Mouse (Mus musculus) right cerebral cortex, postnatal 25 days (tissue): ENCODE results near the gene Rgs12.

Source experiments
- DNase-seq: peaks from one replicate; pipeline ENCODE4 v3.0.0; 2022

Rgs12 gene

DNA sequence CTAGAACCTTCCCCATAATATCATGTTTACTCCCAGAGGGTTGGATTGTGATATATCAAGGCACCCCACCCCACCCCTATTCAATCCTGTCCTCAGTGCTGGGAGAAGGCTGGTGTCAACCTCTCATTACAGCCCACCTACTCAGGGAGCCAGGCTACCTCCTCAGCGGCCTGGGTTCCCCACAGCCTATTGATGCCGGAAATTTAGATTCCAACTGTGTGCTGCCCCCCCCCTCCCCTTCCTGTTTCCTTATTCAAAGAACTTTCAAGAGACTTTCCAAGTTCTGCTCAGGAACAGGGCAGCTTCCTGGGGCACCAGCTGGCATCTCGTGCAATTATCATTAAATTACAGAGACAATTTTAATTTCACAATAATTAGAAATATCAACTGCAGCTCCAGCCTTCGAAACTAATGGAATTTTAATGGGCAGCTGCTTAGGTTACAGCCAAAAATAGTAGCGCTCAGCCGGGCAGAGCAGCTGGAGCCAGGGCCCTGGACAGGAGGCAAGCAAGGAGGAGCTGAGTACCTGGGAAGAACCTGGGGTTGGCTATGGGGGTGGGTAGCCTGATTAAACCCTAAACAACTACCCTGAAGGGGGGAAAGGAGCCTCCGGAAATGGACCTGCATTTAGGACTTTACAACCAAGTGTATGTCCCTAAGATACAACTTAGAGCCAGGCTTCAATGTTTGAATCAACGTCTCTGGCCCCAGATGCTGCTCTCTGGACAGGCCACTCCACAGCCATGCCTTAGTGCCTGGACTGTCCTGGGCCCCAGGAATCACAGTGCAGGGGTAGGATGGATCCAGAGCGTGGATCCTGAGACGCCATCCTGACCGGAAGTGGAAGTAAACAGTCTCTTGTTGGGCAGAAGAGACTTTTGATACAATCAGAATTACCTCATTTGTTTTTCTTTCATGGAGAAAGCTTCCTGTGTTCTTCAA, 17.5 kb upstream of the Rgs12 start:
- DNase-seq = no peak

DNA sequence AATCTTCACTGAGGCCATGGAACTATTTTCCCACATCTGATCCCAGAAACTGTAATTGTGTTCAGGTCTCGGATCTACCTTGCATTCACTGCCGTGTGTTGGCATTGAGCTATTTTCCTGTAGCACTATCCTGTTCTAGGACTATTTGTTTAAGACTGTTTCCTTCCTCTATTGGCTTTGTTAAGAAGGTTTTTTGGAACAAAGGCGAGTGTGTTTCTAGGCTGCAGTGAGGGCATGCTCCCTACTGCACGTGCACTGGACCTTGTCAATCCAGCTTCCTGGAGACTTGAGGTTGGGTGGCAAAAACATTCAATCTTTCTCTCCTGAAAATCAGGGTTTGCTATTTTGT, 16.8 kb upstream of the Rgs12 start:
- DNase-seq = no peak

DNA sequence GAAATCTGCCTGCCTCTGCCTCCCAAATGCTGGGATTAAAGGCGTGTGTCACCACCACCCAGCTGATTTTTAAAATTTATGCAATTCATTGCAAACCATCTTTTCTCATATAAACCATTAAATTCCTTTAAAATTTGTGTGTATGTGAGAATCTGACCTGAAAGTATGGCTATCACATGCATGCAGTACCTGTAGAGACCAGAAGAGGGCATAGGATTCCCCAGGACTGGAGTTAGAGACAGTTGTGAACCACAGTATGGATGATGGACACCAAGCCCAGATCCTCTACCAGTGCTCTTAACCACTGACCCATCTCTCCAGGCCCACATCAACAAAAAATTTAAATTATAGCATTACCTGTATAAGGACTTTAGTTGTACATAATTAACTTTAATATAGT, 15.8 kb upstream of the Rgs12 start:
- DNase-seq = no peak

DNA sequence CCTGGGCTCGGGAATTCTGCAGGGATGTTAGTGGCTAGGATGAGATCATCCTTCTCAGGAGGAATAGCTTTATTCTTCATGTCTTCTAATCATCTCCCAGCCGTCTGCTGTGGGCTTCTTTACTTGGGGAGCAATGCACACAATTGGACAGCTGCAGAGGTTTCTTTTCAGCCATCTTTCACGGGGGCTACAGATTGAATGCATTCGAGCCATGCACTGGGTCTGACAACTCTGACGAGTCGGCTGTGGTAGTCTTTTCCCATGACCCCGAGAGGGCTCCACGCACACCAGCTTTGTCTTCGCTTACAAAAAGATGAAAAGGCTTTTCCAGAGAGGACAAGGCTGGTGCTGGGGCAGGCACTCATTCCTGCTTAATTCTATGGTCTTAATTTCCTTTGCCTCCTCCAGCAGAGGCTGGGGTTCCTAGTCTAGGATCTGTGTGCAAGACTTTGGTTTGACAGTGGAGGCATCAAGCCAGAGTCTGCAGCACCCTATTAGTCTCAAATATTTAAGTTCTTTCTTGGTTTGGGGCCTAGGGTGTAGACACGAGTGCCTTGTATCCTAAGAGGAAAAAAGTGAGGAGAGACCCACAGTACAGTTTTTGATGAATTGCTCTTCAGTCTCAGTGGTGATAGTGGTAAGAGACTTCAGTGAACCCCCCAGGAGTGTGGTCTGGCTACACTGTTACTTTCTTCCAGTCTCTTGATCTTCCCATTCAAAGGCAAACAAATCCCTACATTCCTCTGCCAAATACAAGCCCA, 7.4 kb upstream of the Rgs12 start:
- no peak for DNase-seq

DNA sequence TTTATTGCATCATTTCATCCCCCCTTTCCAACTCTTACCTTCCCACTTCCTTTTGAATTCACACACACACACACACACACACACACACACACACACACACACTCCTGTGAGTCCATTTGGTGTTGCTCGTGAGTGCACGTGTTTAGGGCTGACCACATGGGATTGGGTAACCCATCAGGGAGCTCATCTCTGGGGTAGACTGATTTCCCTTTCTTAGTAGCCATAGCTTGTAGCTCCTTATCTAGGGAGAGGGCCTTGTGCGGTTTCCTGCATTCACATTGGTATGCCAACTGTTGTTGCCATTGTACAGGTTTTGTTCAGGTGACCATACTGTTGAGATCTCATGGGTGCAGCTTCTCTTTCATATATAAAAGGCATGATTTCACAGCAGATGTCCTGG, 5.8 kb upstream of the Rgs12 start:
- DNase-seq = no peak

DNA sequence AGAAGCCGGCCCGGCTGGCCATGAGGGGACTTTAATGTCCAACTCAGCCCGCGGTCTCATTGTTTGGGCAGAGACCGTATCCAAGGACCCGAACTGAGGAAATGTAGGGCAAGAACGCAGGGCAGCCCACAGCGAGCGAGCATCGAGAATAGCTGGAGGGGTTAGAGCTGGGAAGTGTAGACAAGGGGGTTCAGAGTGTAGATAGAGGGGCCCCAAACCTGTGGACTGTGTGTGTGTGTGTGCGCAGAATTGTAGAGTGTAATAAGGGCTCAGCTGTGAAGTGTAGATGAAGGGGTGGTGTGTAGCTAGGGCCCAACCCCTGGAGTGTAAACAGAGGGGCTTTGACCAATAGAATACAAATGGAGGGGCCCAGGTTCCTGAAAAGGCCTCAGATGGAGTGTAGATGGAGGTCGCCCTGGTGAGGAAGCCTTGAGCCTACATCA, 545 bp downstream of the Rgs12 start:
- DNase-seq = no peak

DNA sequence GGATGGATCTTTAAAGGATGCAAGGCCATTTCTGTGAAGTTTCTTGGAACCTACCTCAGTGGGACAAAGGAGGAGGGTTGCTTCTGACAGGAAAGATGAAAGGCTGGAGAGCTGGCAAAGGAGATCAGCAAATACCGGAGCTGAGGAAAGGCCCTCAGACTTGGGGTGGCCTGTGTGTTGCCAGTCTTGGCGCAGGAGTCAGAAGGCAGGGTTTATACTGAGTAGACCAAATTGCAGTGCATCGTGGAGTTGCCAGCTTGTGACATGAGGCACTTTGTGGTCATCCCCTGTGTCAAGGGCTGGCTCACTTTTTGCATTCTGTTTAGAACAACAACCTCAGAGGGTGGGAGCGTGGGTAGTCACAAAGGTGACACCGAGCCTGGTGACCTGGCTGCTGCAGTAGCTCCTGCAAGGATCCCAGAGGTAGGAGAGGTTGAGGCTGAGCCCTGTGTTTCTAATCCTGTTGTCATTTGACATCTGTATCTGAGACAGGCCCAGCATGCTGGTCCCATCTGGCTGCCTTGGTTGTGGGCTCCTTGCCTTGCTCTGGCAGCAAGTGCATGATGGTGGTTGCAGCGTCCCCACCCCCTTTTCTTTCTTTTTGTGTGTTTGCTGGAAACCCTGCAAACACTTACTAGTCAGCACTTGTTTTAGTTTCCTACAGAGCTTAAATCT, 1.4 kb downstream of the Rgs12 start:
- DNase-seq = no peak

DNA sequence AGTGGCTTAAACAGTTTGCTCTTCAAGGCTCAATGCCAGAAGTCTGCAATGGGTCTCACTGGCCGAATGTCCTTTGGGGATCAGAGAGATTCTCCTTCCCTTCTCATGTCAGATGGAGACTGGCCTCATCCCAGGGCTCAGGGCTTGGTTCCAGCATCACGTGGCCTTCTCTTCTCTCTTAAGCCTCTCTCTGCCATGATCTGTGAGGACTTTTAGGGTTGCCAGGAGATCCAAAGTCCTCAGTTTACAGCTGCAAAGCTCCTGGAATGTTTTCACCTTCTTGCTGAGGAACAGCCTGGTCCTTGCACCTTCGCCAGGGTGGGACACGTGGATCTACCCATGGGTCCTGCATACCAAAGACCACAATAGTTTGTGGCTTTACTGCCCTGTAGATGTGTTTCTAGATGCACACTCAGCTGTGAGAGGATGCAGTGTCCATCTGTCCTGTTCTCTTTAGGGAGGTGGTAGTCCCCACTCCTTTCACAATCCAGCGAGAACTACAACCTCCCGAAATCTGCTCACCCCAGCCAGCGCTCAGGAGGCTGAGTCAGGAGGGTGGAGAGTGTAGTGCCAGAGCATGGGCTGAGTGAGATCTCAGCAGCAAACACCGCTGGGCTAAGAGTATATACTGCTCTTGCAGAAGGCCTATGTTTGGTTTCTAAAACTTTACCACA, 2.1 kb downstream of the Rgs12 start:
- DNase-seq = no peak

DNA sequence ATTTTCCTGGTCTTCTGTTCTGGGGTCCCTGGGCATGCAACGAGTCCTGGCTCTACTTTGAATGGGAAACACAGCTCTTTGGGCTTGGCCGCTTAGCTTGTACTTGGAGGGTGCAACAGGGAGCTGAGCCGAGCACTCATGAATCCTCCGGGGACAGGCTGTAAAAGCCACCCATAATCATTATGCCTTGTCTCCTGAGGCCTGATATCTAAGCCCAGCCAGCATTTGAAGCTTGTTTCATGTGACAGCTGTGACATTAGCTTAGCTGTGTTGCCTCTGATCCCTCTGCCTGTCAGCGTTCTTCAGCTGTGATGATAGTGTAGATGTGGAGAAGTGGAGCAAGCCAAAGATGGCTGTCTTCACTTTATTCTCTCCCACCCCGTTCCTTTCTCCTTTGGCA, 5.3 kb downstream of the Rgs12 start:
- no peak for DNase-seq

DNA sequence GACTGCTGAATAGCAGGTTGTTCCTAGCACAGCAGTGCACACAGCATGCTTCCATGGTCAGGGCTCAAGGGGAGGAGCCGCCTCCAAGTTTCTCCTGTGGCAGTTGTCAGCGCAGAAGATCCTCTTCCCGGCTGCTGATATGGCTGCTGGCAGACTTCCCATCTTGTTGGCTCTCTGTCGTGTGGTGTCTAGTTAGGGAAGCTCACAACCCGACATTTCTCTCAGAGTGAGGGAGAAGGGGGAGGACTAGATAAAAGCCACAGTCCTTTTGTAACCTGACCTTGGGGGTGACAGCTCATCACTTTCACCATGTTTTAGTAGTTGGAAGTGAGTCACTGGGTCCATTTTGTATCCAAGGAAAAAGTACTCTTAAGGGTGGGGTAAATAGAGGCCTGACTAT, 6.4 kb downstream of the Rgs12 start:
- no peak for DNase-seq

DNA sequence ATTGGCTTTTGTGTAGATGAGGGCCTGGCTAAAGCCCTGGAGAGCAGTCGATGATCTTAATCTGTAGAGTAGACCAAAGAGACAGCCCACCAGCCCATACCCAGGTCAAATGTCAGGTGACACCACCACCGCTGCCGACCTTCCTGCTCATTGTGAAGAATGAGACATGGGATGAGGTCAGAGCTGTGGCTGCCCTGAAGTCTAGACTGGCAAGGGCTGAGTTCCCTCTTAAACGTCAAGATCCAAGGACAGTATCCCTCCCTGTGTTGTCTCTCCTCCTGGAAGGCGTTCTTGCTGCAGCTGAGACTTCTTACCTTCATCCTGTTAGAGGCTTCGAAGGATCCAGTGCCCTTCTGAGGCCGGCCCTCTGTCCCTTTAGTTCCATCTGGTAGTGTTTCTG, 6.9 kb downstream of the Rgs12 start:
- DNase-seq = no peak

DNA sequence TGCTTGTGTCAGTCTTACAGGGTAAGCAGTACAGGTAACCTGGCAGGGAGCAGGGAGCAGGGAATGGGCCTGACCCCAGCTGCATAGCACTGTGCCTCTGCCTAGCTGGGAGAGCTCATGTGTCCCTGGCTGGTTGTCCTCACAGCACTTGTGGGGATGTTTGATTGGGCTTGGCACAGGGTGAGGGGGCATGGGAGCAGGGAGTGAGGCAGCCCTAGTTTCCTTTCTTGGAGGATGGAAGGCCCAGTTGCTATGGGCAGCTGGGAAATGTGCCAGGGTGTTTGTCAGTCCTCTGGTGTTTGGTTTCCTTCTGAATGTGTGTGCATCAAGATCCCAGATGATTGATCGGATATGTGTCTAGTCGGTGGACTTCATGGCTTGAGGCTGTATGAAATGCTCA, 7.8 kb downstream of the Rgs12 start:
- no peak for DNase-seq

DNA sequence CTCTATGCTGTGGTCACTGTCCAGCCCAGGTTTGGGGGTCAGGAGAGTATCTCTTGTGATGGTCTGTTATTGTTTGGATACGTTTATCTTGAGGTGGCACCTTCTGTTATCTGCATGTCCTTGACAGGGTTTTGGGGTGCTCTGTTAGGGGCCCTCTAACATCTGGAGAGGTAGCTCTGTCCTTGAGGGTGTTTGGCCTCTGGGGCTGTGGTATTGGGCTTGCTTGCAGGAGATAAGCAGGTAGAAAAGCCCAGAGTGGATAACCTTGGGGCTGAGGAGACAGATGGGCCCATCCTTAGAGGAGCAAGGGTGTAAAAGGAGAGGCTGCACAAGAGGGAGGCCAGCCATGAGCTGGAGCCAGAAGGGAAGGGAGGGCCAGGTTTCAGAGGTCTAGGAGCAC, 10.8 kb downstream of the Rgs12 start:
- no peak for DNase-seq

DNA sequence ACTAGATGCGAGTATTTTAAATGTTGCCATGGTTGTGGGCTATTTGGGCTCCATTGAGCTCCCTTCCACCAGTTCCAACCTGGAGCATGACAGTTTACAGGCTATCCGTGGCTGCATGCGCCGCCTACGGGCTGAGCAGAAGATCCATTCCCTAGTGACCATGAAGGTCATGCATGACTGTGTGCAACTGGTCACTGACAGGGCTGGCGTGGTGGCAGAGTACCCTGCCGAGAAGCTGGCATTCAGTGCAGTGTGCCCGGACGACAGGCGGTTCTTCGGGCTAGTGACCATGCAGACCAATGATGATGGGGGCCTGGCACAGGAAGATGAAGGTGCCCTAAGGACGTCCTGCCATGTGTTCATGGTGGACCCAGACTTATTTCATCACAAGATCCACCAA, 16.3 kb downstream of the Rgs12 start:
- no peak for DNase-seq

DNA sequence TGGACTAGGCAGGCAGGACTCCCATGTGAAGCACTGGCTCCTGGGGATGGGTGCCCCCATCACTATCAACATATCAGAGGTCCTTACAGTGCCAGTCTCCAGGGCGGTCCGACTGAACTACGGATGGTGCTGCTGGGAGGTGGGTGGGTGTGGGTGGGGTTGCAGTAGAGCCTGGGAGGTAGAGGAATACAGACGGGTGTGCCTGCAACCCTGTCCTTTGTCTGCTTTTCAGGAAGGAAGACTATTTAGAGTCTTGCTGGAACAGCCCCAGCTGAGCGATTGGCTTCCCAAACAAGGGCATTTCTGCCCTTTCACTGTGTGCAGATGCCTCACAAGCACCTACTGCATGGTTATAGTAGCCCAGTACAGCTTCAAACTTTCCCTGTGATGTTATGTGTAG, 19.1 kb downstream of the Rgs12 start:
- no peak for DNase-seq

DNA sequence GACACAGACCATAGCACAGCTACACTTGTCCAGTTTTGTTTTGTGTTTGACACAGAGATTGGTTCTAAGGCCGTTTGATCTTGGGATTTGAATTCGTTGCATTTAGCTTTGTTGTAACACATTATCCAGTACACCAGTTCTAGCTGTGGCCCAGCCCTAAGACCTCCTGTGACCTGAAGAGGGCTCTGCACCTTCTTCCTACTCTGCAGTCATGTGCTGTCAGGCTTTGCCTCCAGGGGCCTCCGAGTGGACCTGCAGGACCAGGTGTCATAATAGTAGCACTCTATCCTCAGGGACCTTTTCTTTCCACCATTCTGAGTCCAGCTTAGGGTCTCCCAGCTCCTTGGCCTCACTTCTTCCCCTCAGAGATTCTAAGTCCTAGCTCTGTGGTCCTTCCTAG, 23.2 kb downstream of the Rgs12 start:
- no peak for DNase-seq

DNA sequence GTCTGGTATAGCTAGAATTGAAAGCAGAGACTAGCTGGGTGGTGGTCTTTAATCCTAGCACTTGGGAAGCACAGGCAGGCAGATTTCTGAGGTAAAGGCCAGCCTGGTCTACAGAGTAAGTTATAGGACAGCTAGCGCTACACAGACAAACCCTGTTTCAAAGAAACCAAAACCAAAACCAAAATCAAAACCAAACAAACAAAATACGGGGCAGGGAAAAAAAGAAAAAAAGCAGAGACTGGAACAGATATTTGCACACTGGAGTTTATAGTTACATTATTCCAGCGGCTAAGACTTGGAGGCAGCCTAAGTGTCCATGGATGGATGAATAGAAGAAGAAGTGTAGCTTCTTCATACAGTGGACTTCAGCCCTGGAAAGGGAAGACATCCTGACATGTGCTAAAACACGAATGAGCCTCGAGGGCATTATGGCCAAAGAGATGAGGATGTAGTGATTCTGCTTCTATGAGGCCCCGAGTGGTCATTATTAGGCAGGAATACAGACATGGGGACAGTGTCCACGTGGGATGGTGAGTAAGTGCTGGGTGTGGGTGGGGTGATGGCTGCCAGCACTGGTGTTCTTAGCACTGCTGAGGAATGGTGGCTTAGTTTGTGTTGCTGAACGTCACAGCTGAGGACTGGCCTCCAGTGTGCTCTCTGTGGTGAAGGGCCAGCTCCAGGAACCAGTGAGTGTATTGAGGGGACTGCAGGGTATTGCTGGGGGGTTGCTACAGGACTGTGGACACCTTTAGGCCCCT, 24.5 kb downstream of the Rgs12 start:
- DNase-seq = no peak

DNA sequence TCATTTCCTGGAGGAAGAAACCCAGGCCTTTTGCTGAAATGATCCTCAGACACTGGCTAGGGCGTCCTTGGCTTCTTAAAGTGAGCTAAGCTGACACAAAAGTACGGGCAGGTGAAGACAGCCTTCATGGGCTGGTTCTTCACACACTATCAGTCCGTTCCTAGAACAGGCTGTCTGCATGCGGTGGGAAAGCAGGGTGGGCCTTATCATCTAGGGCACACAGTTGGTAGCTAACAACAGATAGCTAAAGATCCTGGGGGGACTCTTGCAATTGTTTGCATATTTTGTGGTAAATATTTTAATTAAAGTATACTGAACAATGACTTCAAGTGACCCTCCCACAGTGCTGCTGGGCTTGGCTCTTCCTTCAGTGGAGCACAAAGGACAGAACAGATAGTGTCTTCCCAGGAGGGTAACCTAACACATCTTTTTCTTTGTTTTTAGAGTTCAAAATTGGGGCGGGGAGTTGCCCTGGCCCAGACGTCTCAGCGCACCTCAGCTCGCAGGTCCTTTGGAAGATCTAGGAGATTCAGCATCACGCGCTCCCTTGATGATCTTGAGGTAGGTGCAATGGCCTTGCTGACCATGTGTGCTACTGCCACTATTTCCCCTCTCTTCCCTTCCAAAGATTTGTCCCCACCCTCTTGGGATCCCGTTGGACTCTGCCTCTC, 25.7 kb downstream of the Rgs12 start:
- no peak for DNase-seq

DNA sequence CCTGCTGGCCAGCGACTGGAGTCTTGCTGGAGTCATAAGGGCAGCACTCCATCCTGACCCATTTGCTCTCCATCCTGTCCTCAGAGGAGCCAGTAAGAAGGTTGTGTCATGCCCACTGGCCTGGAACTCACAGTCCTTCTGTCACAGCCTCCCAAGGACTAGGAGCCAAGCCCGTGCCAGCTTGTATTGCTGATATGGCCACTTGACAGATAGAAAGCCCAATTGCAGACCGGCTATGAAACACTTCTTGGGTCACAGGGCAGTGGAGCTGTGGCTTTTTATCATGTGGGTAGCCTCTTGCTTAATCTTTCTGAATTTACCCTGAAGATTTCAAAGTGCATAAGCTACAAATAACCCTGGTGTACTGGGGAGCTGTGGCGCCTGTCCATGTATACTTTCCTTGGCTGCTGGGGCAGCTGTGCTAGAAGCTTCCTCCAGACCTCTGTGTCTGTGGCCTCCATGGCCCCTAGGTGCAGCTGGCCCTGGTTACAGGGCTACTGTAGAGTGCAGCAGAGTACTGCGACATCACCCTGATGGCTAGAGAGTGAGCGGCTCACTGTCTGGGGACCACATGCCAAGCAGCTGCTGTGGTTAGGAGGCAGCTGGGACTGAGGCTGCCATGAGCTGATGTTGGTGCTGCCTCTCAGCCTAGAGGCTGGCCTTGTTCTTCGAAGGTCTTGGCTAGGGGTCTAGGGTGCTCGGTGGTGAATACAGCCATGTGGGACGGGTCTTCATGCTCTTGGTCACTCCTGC, 27.5 kb downstream of the Rgs12 start:
- DNase-seq = no peak

DNA sequence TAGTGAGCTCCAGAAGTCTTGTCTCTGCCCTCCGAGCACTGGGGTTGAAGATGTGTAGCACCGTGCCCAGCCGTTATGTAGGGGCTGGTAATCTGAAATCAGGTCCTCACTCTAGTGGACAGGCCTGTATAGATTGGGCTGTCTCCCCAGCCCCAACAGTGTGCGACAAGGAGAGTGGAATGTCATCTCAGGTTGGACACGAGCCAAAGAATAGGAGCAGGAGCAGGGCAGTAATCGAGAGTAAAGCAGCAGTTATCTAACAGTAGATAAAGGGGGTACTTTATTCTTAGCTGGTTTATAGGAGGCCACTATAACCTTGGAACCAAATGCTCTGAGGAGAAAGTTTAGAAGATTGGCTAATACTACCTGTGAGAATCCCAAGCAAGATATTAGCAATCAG, 30.9 kb downstream of the Rgs12 start:
- no peak for DNase-seq

DNA sequence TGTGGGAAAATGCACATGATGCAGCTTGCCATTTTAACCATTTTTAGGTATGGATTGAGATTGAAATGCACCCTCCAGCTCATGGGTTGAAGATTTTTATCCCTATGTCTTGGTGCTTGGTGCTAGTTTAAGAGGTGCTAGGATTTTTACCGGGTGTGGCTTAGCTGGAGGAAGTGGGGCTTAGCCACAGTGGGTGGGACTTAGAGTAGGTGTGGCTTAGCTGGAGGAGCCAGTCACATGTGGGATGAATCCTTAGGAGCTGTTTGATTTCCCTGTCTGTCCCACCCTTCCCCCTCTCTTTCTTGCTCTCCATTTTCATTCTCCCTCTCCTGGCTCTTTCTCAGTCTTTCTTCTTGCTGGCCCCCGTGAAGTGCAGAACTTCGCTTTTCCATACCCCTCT, 32.5 kb downstream of the Rgs12 start:
- DNase-seq = no peak
